Mouse (Mus musculus) skeletal muscle tissue, postnatal 0 days (tissue): ENCODE data around the gene Eif3l. TPM values are rescaled to one million over a fixed set of nuclear protein-coding genes. Genes with fewer than 3 reads are reported as not detected.

Source experiments
- polyA plus RNA-seq: library from polyadenylated mRNA; unstranded; fragments of >200 nt; fragmentation: Nextera tagmentation; extraction: Ambion mirVana; gene quantifications from 2 replicates; pipeline ENCODE4 v1.2.1, GENCODE M21; 2015

The Eif3l gene
- 116 and 132 TPM in 2 replicates for polyA plus RNA-seq

GRCm38 (mm10) chr15:79074913-79075532 is at the start of gene Eif3l:
Eif3l (plus strand) TSS chr15:79075179.

GRCm38 (mm10) chr15:79028237-79028738 is 46.7 kb upstream of the Eif3l start, which contains the start of gene H1f0:
H1f0 (plus strand) TSS chr15:79028450.

GRCm38 (mm10) chr15:79041585-79041984 is 33.4 kb upstream of the Eif3l start, which contains the start of gene Galr3:
Galr3 (plus strand) TSS chr15:79041885.

GRCm38 (mm10) chr15:79062376-79063159 is 12.4 kb upstream of the Eif3l start, which contains the start of gene Ankrd54:
Ankrd54 (minus strand) TSS chr15:79062893.

GRCm38 (mm10) chr15:79108421-79109320 is 33.7 kb downstream of the Eif3l start, which contains the start of gene Micall1:
Micall1 (plus strand) TSS chr15:79108898.

GRCm38 (mm10) chr15:79140866-79141565 is 66.0 kb downstream of the Eif3l start, which contains the start of the genes Polr2f and 1700088E04Rik:
Polr2f (plus strand) TSS chr15:79141009.
1700088E04Rik (minus strand) TSS chr15:79141253.

Other genes with a start within 250 kb of the Eif3l start
- gene Cdc42ep1, start 232.6 kb upstream of the Eif3l start, polyA plus RNA-seq = 26.5 and 33.4 TPM in 2 replicates
- not detected in 2 replicates for gene Lgals2, start 219.7 kb upstream of the Eif3l start, polyA plus RNA-seq
- 29.6 and 33.1 TPM in 2 replicates for gene Gga1, start 198.0 kb upstream of the Eif3l start, polyA plus RNA-seq
- not detected in 2 replicates for gene Gm49510, start 175.5 kb upstream of the Eif3l start, polyA plus RNA-seq
- 8.8 and 10.3 TPM in 2 replicates for gene Sh3bp1, start 175.4 kb upstream of the Eif3l start, polyA plus RNA-seq
- gene Pdxp, start 161.3 kb upstream of the Eif3l start, polyA plus RNA-seq = 13.7 and 14.5 TPM in 2 replicates
- gene Lgals1, start 148.5 kb upstream of the Eif3l start, polyA plus RNA-seq = 2,196 and 2,520 TPM in 2 replicates
- gene Nol12, start 140.2 kb upstream of the Eif3l start, polyA plus RNA-seq = 30.9 and 35.5 TPM in 2 replicates
- gene Triobp, start 127.5 kb upstream of the Eif3l start, polyA plus RNA-seq = 37.2 and 41.4 TPM in 2 replicates
- gene H1f0, start 46.7 kb upstream of the Eif3l start, polyA plus RNA-seq = 280 and 283 TPM in 2 replicates
- 0.21 TPM in 1 of 2 replicates, not detected in the other for gene Galr3, start 33.3 kb upstream of the Eif3l start, polyA plus RNA-seq
- 15.2 and 17.9 TPM in 2 replicates for gene Ankrd54, start 12.3 kb upstream of the Eif3l start, polyA plus RNA-seq
- gene Micall1, start 33.7 kb downstream of the Eif3l start, polyA plus RNA-seq = 9.3 and 9.6 TPM in 2 replicates
- 219 and 228 TPM in 2 replicates for gene Polr2f, start 65.8 kb downstream of the Eif3l start, polyA plus RNA-seq
- gene 1700088E04Rik, start 66.1 kb downstream of the Eif3l start, polyA plus RNA-seq = 4.1 and 4.4 TPM in 2 replicates
- gene Sox10, start 90.1 kb downstream of the Eif3l start, polyA plus RNA-seq = 4.1 and 4.3 TPM in 2 replicates
- 19.0 and 19.8 TPM in 2 replicates for gene Pick1, start 154.0 kb downstream of the Eif3l start, polyA plus RNA-seq
- 0.64 and 0.83 TPM in 2 replicates for gene Gm49486, start 154.2 kb downstream of the Eif3l start, polyA plus RNA-seq
- gene Slc16a8, start 179.6 kb downstream of the Eif3l start, polyA plus RNA-seq = 0.63 and 1.1 TPM in 2 replicates
- 23.0 and 24.6 TPM in 2 replicates for gene Baiap2l2, start 210.4 kb downstream of the Eif3l start, polyA plus RNA-seq